Mouse (Mus musculus) spleen, postnatal 4 days (tissue): Measurements from ENCODE around the gene Hcn4.

Experiments used
- DNase-seq, 2 experiments: peaks; one replicate each; pipeline ENCODE4 v3.0.0; 2022; ENCODE audit warnings: low spot score in 2 of 2

Gene Hcn4

DNA sequence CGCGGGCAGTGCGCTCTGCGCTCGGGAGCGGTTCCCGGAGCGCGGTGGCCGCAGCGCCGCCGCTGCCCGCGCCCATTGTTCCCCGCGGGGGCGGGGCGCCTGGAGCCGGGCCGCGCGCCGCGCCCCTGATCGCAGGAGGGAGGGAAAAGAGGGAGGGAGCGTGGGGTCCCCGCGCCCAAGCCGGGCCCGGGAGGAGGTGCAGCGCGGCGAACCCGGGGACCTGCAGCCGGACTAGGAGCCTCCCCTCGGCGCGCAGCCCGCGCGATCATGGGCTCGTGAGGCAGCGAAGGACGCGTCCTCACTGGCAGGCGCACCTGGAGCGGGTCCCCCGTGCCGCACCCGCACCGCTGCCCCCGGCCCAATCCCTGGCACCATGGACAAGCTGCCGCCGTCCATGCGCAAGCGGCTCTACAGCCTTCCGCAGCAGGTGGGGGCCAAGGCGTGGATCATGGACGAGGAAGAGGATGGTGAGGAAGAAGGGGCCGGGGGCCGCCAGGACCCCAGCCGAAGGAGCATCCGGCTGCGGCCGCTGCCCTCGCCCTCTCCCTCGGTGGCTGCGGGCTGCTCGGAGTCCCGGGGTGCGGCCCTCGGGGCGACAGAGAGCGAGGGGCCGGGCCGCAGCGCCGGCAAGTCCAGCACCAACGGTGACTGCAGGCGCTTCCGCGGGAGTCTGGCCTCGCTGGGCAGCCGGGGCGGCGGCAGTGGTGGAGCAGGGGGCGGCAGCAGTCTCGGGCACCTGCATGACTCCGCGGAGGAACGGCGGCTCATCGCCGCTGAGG, at the start of gene Hcn4:
Gene Hcn4 (plus strand): TSS at position 274 of the 779 bp plus-strand sequence.
- no peak for DNase-seq

- peak in 1 of 2 experiments; percentile 25 for DNase-seq
Observed at GRCm38 (mm10) chr9:58774761-58775160, 48.5 kb upstream of the Hcn4 start.

GRCm38 (mm10) chr9:58775363-58775762, 47.8 kb upstream of the Hcn4 start:
- no peak for DNase-seq

DNA sequence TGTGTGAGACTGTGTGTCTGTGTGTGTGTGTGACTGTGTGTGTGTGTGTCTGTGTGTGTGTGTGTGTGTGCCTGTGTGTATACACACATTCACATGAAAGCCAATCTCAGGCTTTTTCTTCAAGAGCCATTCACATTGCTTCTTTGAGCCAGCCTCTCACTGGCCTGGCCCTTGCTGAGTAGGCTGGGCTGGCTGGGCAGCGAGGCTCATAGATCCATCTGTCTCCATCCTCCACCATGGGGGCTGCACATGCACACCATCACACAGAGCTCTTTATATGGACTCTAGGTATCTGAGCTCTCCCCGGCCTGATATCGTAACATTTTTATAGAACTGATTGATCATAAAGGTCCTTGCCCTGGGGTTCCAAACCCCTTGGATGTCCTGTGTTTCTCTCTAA, 33.7 kb upstream of the Hcn4 start:
- DNase-seq, result no peak

GRCm38 (mm10) chr9:58798155-58798554, 25.1 kb upstream of the Hcn4 start:
- no peak for DNase-seq

GRCm38 (mm10) chr9:58801441-58801840, 21.8 kb upstream of the Hcn4 start:
- no peak for DNase-seq

GRCm38 (mm10) chr9:58802294-58802693, 20.9 kb upstream of the Hcn4 start:
- no peak for DNase-seq

GRCm38 (mm10) chr9:58802802-58803201, 20.4 kb upstream of the Hcn4 start:
- no peak for DNase-seq

DNA sequence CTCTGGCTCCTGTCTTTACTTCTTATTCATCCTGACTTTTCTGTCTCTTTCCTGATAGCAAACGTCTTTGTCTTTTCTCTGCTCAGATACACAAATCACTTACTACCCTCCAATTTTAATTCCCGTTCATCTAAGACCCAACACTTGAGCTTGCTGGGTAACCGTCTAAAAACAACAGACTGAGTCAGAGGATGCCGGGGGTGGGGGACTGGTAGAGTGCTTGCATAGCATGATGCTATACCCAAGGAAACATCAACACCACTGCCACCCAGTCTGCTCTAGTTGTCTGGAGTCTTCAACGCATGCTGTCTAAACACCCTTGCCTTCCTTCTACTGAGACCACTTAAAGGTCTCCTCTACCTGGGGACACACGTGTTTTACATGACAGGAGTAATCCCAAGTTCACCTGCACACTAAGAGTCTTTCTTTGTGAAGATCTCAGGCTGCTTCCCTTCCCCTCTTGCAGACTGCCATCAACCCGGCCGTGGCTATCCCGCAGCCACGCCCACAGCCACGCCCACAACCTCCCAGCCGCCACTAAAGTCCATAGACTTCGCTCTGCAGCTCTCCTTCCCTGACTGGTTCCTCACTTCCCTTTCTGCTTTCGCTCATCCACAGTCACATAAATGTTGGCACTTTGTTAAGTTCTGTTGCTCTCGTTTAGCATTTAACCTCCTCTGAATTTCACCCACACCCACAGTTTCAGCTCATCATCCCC, 17.5 kb upstream of the Hcn4 start:
- DNase-seq, result peak; percentile 51 to 70

DNA sequence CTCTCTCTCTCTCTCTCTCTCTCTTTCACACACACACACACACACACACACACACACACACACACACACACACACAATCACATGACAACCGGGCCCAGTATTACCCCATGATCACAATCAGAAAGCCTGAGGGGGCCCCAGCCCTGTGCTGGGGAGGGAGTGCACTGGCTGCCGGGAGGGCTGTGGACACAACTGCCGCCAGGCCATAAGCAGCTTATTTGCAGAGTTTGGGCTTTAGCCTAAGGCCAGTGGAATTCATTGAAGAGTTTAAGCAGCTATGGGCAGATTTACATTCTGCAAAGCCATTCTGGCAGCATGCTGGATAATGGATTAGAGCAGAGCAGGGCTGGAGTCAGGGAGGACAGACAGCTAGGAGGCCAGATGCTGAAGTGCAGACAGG, 12.0 kb upstream of the Hcn4 start:
- DNase-seq, result no peak

DNA sequence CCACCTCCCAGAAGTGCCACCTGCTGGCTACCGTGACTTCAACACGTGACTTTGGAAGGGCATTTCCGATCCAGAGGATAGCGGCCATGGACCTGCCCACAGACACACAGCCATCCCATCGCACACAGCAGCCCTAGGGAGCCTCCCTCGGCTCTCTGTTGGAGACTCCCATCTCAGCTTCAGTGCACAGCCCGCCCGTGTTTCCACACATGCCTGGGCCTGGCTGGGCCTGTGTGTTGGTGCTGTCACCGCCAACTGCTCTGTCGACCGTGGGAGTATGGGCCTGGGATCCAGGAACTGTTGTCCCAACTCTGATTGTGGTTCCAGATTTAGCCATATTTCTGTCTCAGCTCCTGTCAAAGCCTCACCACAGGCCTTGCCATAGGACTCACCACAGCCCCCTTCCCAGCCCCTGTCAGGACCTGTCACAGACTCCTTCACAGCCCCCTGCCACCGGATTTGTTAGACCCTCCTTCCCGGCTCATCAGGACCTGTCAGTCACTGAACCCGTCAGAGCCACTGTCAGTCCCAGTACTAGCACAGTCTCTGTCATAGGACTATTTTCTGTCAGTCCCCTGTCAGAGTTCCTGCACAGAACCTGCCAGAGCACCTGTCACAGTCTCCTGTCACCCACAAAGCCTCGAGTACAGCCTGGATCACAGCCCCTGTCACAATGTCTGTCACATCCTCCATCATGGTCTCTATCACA, 7.5 kb upstream of the Hcn4 start:
- no peak for DNase-seq

GRCm38 (mm10) chr9:58816458-58816857, 6.8 kb upstream of the Hcn4 start:
- DNase-seq, result no peak

- DNase-seq, result no peak
Observed at GRCm38 (mm10) chr9:58817676-58818075, 5.5 kb upstream of the Hcn4 start.

DNA sequence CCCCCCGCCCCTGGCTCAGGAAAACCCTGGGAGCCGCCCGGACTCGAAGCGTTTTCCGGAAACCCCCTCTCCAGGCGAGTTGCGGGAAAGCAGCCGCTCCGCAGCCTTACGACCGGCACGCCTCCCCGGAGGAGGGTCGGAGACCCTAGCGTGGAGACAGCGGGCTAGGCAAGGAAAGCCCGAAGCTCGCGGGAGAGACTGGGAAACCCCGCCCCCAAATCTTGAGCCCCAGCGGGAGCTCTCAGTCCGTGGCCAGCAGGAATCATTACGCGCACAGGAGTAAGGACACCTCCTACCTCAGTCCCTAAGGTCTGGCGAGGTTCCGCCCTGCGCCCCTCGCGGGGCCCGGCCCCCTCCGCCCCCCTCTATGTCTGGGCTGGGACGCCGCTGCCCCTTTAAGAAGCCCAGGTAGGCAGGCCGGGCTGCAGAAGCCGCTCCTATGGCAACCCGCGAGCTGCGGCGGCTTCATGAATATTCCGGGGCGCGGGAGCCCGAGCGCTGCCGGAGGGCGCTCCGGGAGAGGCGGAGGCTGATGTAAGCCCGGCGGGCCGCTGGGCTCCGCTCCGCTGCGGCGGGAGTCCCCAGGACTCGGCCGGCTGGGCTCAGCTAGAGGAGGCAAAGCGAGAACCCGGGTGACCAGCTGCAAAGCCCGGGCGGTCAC, 651 bp upstream of the Hcn4 start:
- DNase-seq, result no peak

DNA sequence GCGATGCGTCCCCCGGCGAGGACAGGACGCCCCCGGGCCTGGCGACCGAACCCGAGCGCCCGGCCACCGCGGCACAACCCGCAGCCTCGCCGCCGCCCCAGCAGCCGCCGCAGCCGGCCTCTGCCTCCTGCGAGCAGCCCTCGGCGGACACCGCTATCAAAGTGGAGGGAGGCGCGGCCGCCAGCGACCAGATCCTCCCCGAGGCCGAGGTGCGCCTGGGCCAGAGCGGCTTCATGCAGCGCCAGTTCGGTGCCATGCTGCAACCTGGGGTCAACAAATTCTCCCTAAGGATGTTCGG, 655 bp downstream of the Hcn4 start:
- DNase-seq, result no peak

DNA sequence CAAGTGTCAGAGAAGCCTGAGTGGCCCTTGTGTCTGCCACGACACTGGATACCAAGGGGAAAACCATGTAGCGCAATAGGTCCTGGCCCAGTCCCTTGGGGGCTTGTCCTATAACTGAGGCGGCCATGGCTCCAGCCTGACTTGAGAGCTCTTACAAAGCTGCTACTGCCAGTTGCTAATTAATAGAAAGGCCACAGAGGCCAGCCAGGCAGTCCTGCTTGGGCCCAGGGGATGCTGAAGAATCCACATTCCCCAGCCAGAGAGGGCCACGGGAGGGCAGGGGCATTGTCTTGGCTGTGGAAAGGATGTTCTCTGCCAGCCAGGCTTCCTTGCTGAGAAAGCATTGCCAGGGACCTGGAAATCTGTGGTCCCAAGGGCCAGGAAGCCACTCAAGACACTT, 6.4 kb downstream of the Hcn4 start:
- DNase-seq, result no peak

- no peak for DNase-seq
Observed at GRCm38 (mm10) chr9:58832939-58833338, 9.7 kb downstream of the Hcn4 start.

DNA sequence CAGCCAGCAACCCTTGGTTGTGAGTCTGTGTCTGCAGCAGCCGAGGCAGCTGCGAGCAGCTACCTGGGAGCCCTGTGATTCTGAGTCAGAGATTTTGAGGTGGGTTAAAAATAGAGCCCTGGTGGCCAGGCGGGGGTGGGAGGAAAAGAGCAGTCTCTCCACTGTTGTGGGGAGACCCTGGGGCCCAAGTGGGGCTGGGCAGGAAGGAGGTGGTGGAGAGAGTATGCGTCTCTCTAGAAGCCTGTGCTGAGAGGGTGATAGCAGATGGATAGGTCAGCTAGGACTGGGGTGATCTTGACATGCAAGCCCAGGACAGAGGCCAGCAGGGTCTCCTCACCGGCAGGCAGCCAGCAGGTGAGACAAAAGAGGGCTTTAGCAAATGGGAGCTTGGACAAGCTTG, 14.0 kb downstream of the Hcn4 start:
- no peak for DNase-seq

GRCm38 (mm10) chr9:58838504-58838903, 15.3 kb downstream of the Hcn4 start:
- DNase-seq, result no peak

GRCm38 (mm10) chr9:58841655-58842054, 18.4 kb downstream of the Hcn4 start:
- peak; percentile 29 to 76 for DNase-seq

DNA sequence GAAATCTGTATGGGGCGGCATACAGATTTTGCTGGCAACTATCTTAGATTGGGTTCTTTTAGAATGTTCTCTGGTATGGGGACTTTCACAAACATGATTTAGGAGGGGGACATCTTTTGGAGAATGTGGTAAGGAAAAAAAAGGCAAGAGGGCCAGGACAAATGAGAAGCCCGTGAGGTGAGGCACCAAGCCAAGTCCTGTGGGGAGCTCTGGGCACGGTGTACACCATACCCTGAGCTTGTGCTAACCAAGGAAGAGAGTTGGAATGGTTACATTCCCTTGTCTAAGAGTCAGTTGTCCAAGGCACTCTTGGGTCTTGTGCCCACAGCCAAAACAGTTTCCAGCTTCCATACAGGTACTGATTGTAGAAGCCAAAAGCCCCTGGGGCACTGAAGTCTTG, 21.4 kb downstream of the Hcn4 start:
- no peak for DNase-seq

- DNase-seq, result no peak
Observed at GRCm38 (mm10) chr9:58847008-58847407, 23.8 kb downstream of the Hcn4 start.
